Mouse (Mus musculus) frontal cortex, postnatal 10 days (tissue): ENCODE results near the gene Cox6a2.
"Not testable (repeated sequence)": the region's sequence is repeated elsewhere in the genome, so short reads cannot be mapped to it uniquely, and the experiment has no call there.

Source experiments
- DNase-seq, 2 experiments: peaks; one replicate each; pipeline ENCODE4 v3.0.0; 2022; ENCODE audit warnings: low spot score in 2 of 2, mixed read lengths in 1 of 2

The Cox6a2 gene

GRCm38 (mm10) chr7:128234796-128235195 is 28.6 kb upstream of the Cox6a2 start:
- no peak for DNase-seq

DNA sequence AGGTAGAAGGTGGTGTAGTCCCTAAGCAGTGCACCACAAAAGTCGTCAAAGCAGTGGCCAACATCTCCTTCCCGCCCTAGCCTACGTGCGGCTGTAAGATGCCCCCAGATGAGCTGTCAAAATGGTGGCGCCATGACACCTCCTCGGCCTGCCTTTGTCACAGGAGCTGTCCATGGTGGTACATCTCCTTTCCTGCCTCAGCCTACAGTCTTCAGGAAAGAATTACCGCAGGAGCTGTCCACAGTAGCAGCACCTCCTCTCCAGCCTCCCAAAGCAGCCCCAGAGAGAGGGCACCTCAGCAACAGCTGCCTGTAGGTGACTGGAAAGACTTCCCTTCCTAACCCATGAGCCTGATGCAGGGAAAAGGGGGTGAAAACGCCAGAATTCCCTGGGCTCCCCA is 25.6 kb upstream of the Cox6a2 start:
- DNase-seq, result no peak

- no peak for DNase-seq
These were observed 14.7 kb upstream of the Cox6a2 start for GRCm38 (mm10) chr7:128220936-128221335.

DNA sequence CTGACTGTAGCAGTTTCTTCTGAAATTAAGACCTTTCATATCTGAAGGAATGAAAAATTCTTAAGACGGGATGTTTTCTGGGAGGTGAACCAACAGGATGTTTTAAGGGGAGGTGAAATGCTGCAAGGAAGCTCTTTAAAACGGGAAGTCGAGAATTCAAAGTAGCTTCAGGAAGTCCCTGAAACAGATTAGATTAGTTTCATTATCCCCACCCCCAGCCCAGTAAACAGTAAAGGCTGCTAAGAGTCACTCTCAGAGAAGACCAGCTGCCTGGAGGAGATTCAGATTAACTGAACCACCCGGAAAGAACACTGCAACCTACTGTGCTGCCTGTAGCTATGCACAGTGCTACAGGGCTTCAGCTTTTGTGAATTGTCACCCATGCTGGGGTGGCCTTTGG is 13.8 kb upstream of the Cox6a2 start:
- no peak for DNase-seq

GRCm38 (mm10) chr7:128209826-128210225 is 3.6 kb upstream of the Cox6a2 start:
- no peak for DNase-seq

DNA sequence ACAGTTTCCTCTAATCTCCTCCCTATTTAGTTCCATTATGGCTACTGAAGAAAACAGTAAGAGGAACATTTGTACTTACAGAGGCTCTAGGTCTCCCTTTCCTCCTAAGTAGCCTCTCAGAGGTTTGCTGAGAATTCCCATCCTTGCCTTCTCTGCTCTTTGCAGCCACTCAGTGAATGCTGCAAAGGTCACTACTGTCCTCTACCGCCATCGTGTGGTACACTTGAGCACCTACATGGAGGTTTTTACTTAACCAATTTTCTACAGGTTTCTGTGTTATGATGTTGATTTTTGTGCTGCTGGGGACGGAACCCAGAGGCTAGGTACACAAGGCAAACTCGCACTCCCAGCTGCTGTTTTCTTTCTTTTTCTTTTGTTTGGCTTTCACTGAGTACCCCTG is 2.0 kb upstream of the Cox6a2 start:
- DNase-seq, result peak in 1 of 2 experiments; percentile 52

GRCm38 (mm10) chr7:128205695-128206094 is 492 bp downstream of the Cox6a2 start:
- DNase-seq, result no peak

DNA sequence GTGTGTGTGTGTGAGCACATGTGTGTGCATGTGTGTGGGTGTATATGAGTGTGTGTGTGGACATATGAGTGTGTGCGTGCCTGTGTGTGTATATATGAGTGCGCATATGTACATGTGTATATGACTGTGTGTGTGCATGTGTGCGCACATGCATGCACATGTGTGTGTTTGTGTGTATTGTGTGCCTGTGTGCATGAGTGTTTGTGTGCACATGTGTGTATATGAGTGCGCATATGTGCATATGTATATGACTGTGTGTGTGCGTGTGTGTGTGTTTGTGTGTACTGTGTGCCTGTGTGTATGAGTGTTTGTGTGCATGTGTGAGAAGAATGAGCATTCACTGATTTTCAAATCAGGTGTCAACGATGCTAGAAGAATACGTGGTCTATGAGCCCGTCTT is 2.0 kb downstream of the Cox6a2 start:
- DNase-seq, result no peak

GRCm38 (mm10) chr7:128203071-128203470 is 3.1 kb downstream of the Cox6a2 start:
- DNase-seq, result no peak

- no peak for DNase-seq
These were observed 4.6 kb downstream of the Cox6a2 start for GRCm38 (mm10) chr7:128201607-128202006.

- no peak for DNase-seq
These were observed 24.5 kb downstream of the Cox6a2 start for GRCm38 (mm10) chr7:128181691-128182090.

GRCm38 (mm10) chr7:128180546-128180945 is 25.6 kb downstream of the Cox6a2 start:
- DNase-seq, result no peak

DNA sequence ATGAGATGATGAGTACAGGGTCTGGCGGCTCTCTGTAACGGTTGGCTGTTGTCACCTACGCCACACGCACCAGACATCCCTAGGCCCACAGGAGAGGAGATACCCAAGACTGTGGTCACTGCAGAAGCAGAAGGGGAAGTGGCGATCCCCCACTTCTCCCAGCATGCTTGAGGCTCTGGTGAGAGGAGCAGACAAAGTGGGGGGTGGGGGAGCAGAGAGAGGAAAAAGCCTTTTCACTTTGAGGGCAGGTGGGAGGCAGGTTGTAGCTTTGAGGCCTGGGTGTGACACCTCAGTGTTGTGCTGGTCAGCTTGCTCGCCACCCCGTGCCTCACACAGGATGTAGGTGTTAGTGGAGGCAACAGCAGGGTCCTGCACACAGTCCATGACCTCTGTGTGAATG is 26.1 kb downstream of the Cox6a2 start:
- DNase-seq, result no peak

DNA sequence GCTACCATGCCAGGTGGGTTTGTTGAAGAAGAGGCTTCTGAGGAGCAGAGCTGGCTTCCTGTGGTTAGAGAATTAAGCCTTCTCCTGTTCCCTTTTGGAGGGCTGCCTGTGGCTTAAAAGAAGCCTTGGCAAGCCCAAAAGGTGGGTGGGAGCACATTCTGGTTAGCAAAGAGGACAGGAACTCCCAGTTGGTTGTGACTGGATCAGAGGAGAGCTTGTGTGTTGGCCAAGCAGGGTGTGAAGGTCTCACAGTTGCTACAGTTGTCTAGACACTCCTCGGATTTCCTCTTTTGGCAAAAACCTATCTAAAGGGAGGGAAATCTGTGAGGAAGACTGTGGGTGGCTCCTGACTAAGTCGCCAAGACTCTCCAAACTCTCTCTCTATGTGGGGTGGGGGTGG is 27.8 kb downstream of the Cox6a2 start:
- DNase-seq, result peak in 1 of 2 experiments; percentile 21

GRCm38 (mm10) chr7:128169996-128170395 is 36.2 kb downstream of the Cox6a2 start:
- no peak for DNase-seq

- no peak for DNase-seq
These were observed 39.8 kb downstream of the Cox6a2 start for GRCm38 (mm10) chr7:128166391-128166790.

- DNase-seq, result no peak
These were observed 42.2 kb downstream of the Cox6a2 start for GRCm38 (mm10) chr7:128164001-128164400.

- DNase-seq, result not testable (repeated sequence)
These were observed 47.4 kb downstream of the Cox6a2 start for GRCm38 (mm10) chr7:128158688-128159354.
